Mouse (Mus musculus) neural tube, embryonic 13.5 days (tissue): ENCODE data around the gene Ryr2. TPM values are rescaled to one million over a fixed set of nuclear protein-coding genes. Genes with fewer than 3 reads are reported as not detected.

ENCODE experiments used
- ATAC-seq: fragments of 200-750 bp; cut with Nextera tagmentation; 2 replicates; pipeline ENCODE4 v1.8.0; 2017; ENCODE audit warnings: low read depth, mild to moderate bottlenecking, moderate TSS enrichment, moderate library complexity
- H3K27ac ChIP-seq: fragments of 300-500 bp; sonication (generic); replicated peaks from 2 replicates; pipeline ENCODE4 v1.5.1; 2015; ENCODE audit warnings: moderate library complexity, mild to moderate bottlenecking, inconsistent platforms
- H3K27me3 ChIP-seq: fragments of 300-500 bp; sonication (generic); 2 replicates; pipeline ENCODE4 v1.6.1; 2015; ENCODE audit warnings: mild to moderate bottlenecking, inconsistent platforms
- H3K36me3 ChIP-seq: fragments of 300-500 bp; sonication (generic); 2 replicates; pipeline ENCODE4 v1.6.1; 2015; ENCODE audit warnings: mild to moderate bottlenecking, inconsistent platforms
- H3K4me1 ChIP-seq: fragments of 300-500 bp; sonication (generic); replicated peaks from 2 replicates; pipeline ENCODE4 v1.6.1; 2015; ENCODE audit warnings: inconsistent platforms
- H3K4me2 ChIP-seq: fragments of 300-500 bp; sonication (generic); 2 replicates; pipeline ENCODE4 v1.6.1; 2015; ENCODE audit warnings: inconsistent platforms, mild to moderate bottlenecking, moderate library complexity
- H3K4me3 ChIP-seq: fragments of 300-500 bp; sonication (generic); 2 replicates; pipeline ENCODE4 v1.5.1; 2015; ENCODE audit warnings: mild to moderate bottlenecking, inconsistent platforms
- H3K9ac ChIP-seq: fragments of 300-500 bp; sonication (generic); 2 replicates; pipeline ENCODE4 v1.6.1; 2015; ENCODE audit warnings: moderate library complexity, mild to moderate bottlenecking, inconsistent platforms
- H3K9me3 ChIP-seq: fragments of 300-500 bp; sonication (generic); 2 replicates; pipeline ENCODE4 v1.6.1; 2016; ENCODE audit warnings: inconsistent platforms
- WGBS: fragments of 180-500 bp; shearing (Covaris S2); methylation state at CpG from one replicate; pipeline ENCODE4 v1.1.7; 2015; 5-methylcytosine and 5-hydroxymethylcytosine counted together
- polyA plus RNA-seq: library from polyadenylated mRNA; unstranded; fragments of >200 nt; fragmentation: Nextera tagmentation; extraction: Ambion mirVana; gene quantifications from 2 replicates; pipeline ENCODE4 v1.2.1, GENCODE M21; 2015

The Ryr2 gene
- polyA plus RNA-seq, 1 experiment from 2014 or later: 1.9 TPM

- Histone ChIP-seq H3K4me1 (no peaks in the 10 kb centered on the region), H3K4me2 (no peak overlapping the region), H3K9ac (no peak overlapping the region), H3K27ac (no peak overlapping the region), H3K4me3 (no peak overlapping the region), H3K9me3 (no peaks in the 10 kb centered on the region), H3K36me3 (no peaks in the 10 kb centered on the region), H3K27me3 (no peaks in the 10 kb centered on the region)
- 77% methylated on average over 1 of the region's 1 CpGs for WGBS
- no peak for ATAC-seq
Observed at GRCm38 (mm10) chr13:12114816-12115215, 8.1 kb upstream of the Ryr2 start.

- Histone ChIP-seq H3K9ac (no peak overlapping the region), H3K9me3 (no peaks in the 10 kb centered on the region), H3K4me1 (peaks cover 15% of the 10 kb centered on the region), H3K4me2 (no peak overlapping the region), H3K27ac (no peak overlapping the region), H3K4me3 (no peak overlapping the region), H3K27me3 (peaks cover 35% of the 10 kb centered on the region), H3K36me3 (no peaks in the 10 kb centered on the region)
- no peak for ATAC-seq
- WGBS: 74% methylated on average over 1 of the region's 1 CpGs
Observed at GRCm38 (mm10) chr13:12108955-12109354, 2.2 kb upstream of the Ryr2 start.

- Histone ChIP-seq H3K36me3 (no peaks in the 10 kb centered on the region), H3K27ac (peak overlapping the region; percentile 88), H3K9me3 (no peaks in the 10 kb centered on the region), H3K4me2 (peak overlapping the region; percentile 92), H3K4me1 (peaks cover 15% of the 10 kb centered on the region), H3K4me3 (peak overlapping the region; percentile 77), H3K9ac (peak overlapping the region; percentile 91), H3K27me3 (peaks cover 35% of the 10 kb centered on the region)
- ATAC-seq: peak; percentile 81
- WGBS: under 1% methylated on average over 67 of the region's 67 CpGs
Observed at GRCm38 (mm10) chr13:12105830-12106628, 716 bp downstream of the Ryr2 start.

GRCm38 (mm10) chr13:12105231-12105829 lies 1.4 kb downstream of the Ryr2 start:
- Histone ChIP-seq H3K9me3 (no peaks in the 10 kb centered on the region), H3K27me3 (peaks cover 35% of the 10 kb centered on the region), H3K27ac (0 out of 2 replicates have a peak overlapping the region, but pooled peaks have one; percentile 88), H3K36me3 (no peaks in the 10 kb centered on the region), H3K4me3 (peak overlapping the region; percentile 77), H3K4me1 (peaks cover 15% of the 10 kb centered on the region), H3K4me2 (peak overlapping the region; percentile 92), H3K9ac (peak overlapping the region; percentile 91)
- 5% methylated on average over 17 of the region's 17 CpGs for WGBS
- ATAC-seq: no peak

- ATAC-seq: no peak
- H3K4me2 ChIP-seq: peak overlapping the region; percentile 92
- peaks cover 35% of the 10 kb centered on the region for H3K27me3 ChIP-seq
- peak overlapping the region; percentile 77; the same call in 1 of the 2 replicates for H3K4me3 ChIP-seq
- no peak overlapping the region for H3K9ac ChIP-seq
- no peaks in the 10 kb centered on the region for H3K36me3 ChIP-seq
- no peaks in the 10 kb centered on the region for H3K9me3 ChIP-seq
- 50% methylated on average over 1 of the region's 1 CpGs for WGBS
- no peak overlapping the region for H3K27ac ChIP-seq
- peaks cover 15% of the 10 kb centered on the region for H3K4me1 ChIP-seq
Observed at GRCm38 (mm10) chr13:12104318-12104717, 2.4 kb downstream of the Ryr2 start.

GRCm38 (mm10) chr13:12103017-12103416 lies 3.7 kb downstream of the Ryr2 start:
- 44% methylated on average over 3 of the region's 3 CpGs for WGBS
- no peak for ATAC-seq
- H3K4me2 ChIP-seq: peak overlapping the region; percentile 92; the same call in 1 of the 2 replicates

GRCm38 (mm10) chr13:12099446-12099845 lies 7.3 kb downstream of the Ryr2 start:
- H3K9ac ChIP-seq: no peak overlapping the region
- no peak overlapping the region for H3K4me2 ChIP-seq
- no peaks in the 10 kb centered on the region; the same call in 1 of the 2 replicates for H3K4me1 ChIP-seq
- H3K27me3 ChIP-seq: peaks cover 6% of the 10 kb centered on the region
- no peak overlapping the region for H3K27ac ChIP-seq
- no peak for ATAC-seq
- 89% methylated on average over 3 of the region's 3 CpGs for WGBS
- H3K9me3 ChIP-seq: no peaks in the 10 kb centered on the region
- no peaks in the 10 kb centered on the region for H3K36me3 ChIP-seq
- H3K4me3 ChIP-seq: no peak overlapping the region

More at GRCm38 (mm10) chr13:12103017-12103416, 3.7 kb downstream of the Ryr2 start:
- H3K4me1 ChIP-seq: peaks cover 15% of the 10 kb centered on the region
- no peak overlapping the region for H3K9ac ChIP-seq
- H3K27me3 ChIP-seq: peaks cover 35% of the 10 kb centered on the region
- H3K4me3 ChIP-seq: no peak overlapping the region
- H3K9me3 ChIP-seq: no peaks in the 10 kb centered on the region
- no peaks in the 10 kb centered on the region for H3K36me3 ChIP-seq
- no peak overlapping the region for H3K27ac ChIP-seq

GRCm38 (mm10) chr13:12098981-12099380 lies 7.8 kb downstream of the Ryr2 start:
- WGBS: 79% methylated on average over 1 of the region's 1 CpGs
- Histone ChIP-seq H3K27me3 (peaks cover 1% of the 10 kb centered on the region; the same call in 1 of the 2 replicates), H3K4me3 (no peak overlapping the region), H3K27ac (no peak overlapping the region), H3K36me3 (no peaks in the 10 kb centered on the region), H3K4me2 (no peak overlapping the region), H3K4me1 (no peaks in the 10 kb centered on the region; the same call in 1 of the 2 replicates), H3K9me3 (no peaks in the 10 kb centered on the region), H3K9ac (no peak overlapping the region)
- ATAC-seq: no peak

GRCm38 (mm10) chr13:12096382-12096932 lies 10.3 kb downstream of the Ryr2 start:
- Histone ChIP-seq H3K4me2 (no peak overlapping the region), H3K36me3 (no peaks in the 10 kb centered on the region), H3K4me1 (no peaks in the 10 kb centered on the region), H3K27ac (no peak overlapping the region), H3K9ac (no peak overlapping the region), H3K9me3 (no peaks in the 10 kb centered on the region), H3K4me3 (no peak overlapping the region), H3K27me3 (no peaks in the 10 kb centered on the region; the same call in 1 of the 2 replicates)
- ATAC-seq: no peak
- WGBS: 78% methylated on average over 3 of the region's 3 CpGs

GRCm38 (mm10) chr13:12094569-12094968 lies 12.2 kb downstream of the Ryr2 start:
- Histone ChIP-seq H3K9ac (no peak overlapping the region), H3K36me3 (no peaks in the 10 kb centered on the region), H3K4me1 (no peaks in the 10 kb centered on the region), H3K4me3 (no peak overlapping the region), H3K27ac (no peak overlapping the region), H3K27me3 (no peaks in the 10 kb centered on the region), H3K4me2 (no peak overlapping the region), H3K9me3 (no peaks in the 10 kb centered on the region)
- 84% methylated on average over 7 of the region's 7 CpGs for WGBS
- no peak for ATAC-seq

GRCm38 (mm10) chr13:12093146-12093545 lies 13.6 kb downstream of the Ryr2 start:
- WGBS: 90% methylated on average over 5 of the region's 5 CpGs
- Histone ChIP-seq H3K36me3 (no peaks in the 10 kb centered on the region), H3K4me1 (no peaks in the 10 kb centered on the region), H3K27me3 (no peaks in the 10 kb centered on the region), H3K4me3 (no peak overlapping the region), H3K4me2 (no peak overlapping the region), H3K9ac (no peak overlapping the region), H3K27ac (no peak overlapping the region), H3K9me3 (no peaks in the 10 kb centered on the region)
- ATAC-seq: no peak

- Histone ChIP-seq H3K27ac (no peak overlapping the region), H3K36me3 (no peaks in the 10 kb centered on the region), H3K27me3 (no peaks in the 10 kb centered on the region), H3K9me3 (no peaks in the 10 kb centered on the region), H3K9ac (no peak overlapping the region), H3K4me3 (no peak overlapping the region), H3K4me2 (no peak overlapping the region), H3K4me1 (no peaks in the 10 kb centered on the region)
- no peak for ATAC-seq
- 92% methylated on average over 11 of the region's 11 CpGs for WGBS
Observed at GRCm38 (mm10) chr13:12092379-12093107, 14.2 kb downstream of the Ryr2 start.
